In the genomic region with DNA sequence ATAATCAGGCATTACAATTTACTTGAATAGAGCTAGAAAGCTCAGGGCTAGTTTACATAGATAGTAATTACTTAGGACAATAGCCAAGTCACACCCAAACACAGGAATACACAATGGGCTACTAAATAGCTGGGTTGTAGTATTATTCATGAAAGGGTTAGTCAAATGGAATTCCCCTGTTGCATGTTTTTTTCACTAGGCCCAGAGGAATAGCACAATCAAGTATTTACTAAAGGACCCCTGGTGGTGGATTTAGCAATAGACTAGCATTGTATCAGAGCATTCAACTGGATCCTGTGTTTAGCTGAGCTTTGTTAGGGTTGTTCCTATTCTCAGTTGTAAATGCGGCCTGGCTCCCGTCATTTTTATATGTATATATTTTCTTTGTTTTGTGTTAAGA, we compare ENCODE assay signal across 29 mouse cellular contexts. TPM values are rescaled to one million over a fixed set of nuclear protein-coding genes. Genes with fewer than 3 reads are reported as not detected.
"Had no signal": no experiment of that assay in that cellular context is flagged by ENCODE, and none has a peak within 500 bp of the region (broad histone marks: within the 10 kb centered on the region; RNA-seq: fewer than 3 reads in every experiment).

No protein-coding gene starts in this region.

- H3K27me3 ChIP-seq: limb, embryonic 12.5 days; limb, embryonic 15.5 days; midbrain, embryonic 12.5 days; midbrain, embryonic 15.5 days; neural tube, embryonic 12.5 days; neural tube, embryonic 15.5 days had no signal

- H3K4me1 ChIP-seq: limb, embryonic 12.5 days; limb, embryonic 15.5 days; midbrain, embryonic 12.5 days; midbrain, embryonic 15.5 days; neural tube, embryonic 12.5 days; neural tube, embryonic 15.5 days had no signal

- H3K9me3 ChIP-seq: midbrain, embryonic 15.5 days; neural tube, embryonic 15.5 days had no signal

- H3K27ac ChIP-seq: limb, embryonic 12.5 days; limb, embryonic 15.5 days; liver, embryonic 14.5 days; macrophage; midbrain, embryonic 12.5 days; midbrain, embryonic 15.5 days; neural tube, embryonic 12.5 days; neural tube, embryonic 15.5 days; stomach, postnatal 0 days had no signal

- H3K4me3 ChIP-seq: limb, embryonic 12.5 days; limb, embryonic 15.5 days; midbrain, embryonic 12.5 days; midbrain, embryonic 15.5 days; neural tube, embryonic 12.5 days; neural tube, embryonic 15.5 days had no signal

- DNase-seq: kidney, postnatal 25 days; left cerebral cortex, postnatal 4 days; liver, postnatal 0 days; lung, embryonic 14.5 days; right cerebral cortex, adult 18-20 months; right cerebral cortex, postnatal 14 days; right cerebral cortex, postnatal 4 days; thymus, adult 2 months; thymus, postnatal 14 days; thymus, postnatal 4 days had no signal

- H3K9ac ChIP-seq: limb, embryonic 12.5 days; limb, embryonic 15.5 days; liver, embryonic 14.5 days; liver, postnatal 0 days; lung, embryonic 14.5 days; midbrain, embryonic 12.5 days; midbrain, embryonic 15.5 days; neural tube, embryonic 12.5 days; neural tube, embryonic 15.5 days had no signal

- H3K36me3 ChIP-seq: limb, embryonic 12.5 days; limb, embryonic 15.5 days; midbrain, embryonic 12.5 days; midbrain, embryonic 15.5 days; neural tube, embryonic 12.5 days; neural tube, embryonic 15.5 days had no signal

- ATAC-seq: liver, postnatal 0 days; lung, postnatal 0 days; midbrain, embryonic 15.5 days had no signal

- H3K4me2 ChIP-seq: limb, embryonic 12.5 days; limb, embryonic 15.5 days; liver, embryonic 11.5 days; lung, embryonic 14.5 days; midbrain, embryonic 12.5 days; midbrain, embryonic 15.5 days; neural tube, embryonic 12.5 days; neural tube, embryonic 15.5 days had no signal

RNA-seq across cellular contexts. Expression of gene Vmn1r42, which starts 8.2 kb away (rescaled TPM):
- total RNA-seq: layer of hippocampus, adult 8-10 months; layer of hippocampus, postnatal 14 days; left cerebral cortex, adult 8-10 months; left cerebral cortex, postnatal 14 days; left cerebral cortex, postnatal 4 days; megakaryocyte, adult 5-6 weeks had no signal
- polyA plus RNA-seq: kidney, embryonic 16.5 days; large intestine, adult 2 months; limb, embryonic 12.5 days; limb, embryonic 15.5 days; liver, embryonic 11.5 days; liver, embryonic 14.5 days; liver, postnatal 0 days; lung, embryonic 14.5 days; lung, postnatal 0 days; macrophage; midbrain, embryonic 12.5 days; midbrain, embryonic 15.5 days; neural tube, embryonic 12.5 days; neural tube, embryonic 15.5 days; stomach, embryonic 14.5 days; stomach, postnatal 0 days; thymus, adult 2 months had no signal

RNA-seq across cellular contexts. Expression of gene Vmn1r43, which starts 8.2 kb away (rescaled TPM):
- total RNA-seq: layer of hippocampus, adult 8-10 months; layer of hippocampus, postnatal 14 days; left cerebral cortex, adult 8-10 months; left cerebral cortex, postnatal 14 days; left cerebral cortex, postnatal 4 days; megakaryocyte, adult 5-6 weeks had no signal
- polyA plus RNA-seq: kidney, embryonic 16.5 days; limb, embryonic 12.5 days; liver, embryonic 11.5 days; liver, embryonic 14.5 days; liver, postnatal 0 days; lung, embryonic 14.5 days; macrophage; midbrain, embryonic 12.5 days; midbrain, embryonic 15.5 days; neural tube, embryonic 12.5 days; neural tube, embryonic 15.5 days; stomach, embryonic 14.5 days; thymus, adult 2 months had no signal

RNA-seq across cellular contexts. Expression of gene Vmn1r44, which starts 15.5 kb away (rescaled TPM):
- total RNA-seq: layer of hippocampus, adult 8-10 months; layer of hippocampus, postnatal 14 days; left cerebral cortex, adult 8-10 months; left cerebral cortex, postnatal 14 days; left cerebral cortex, postnatal 4 days; megakaryocyte, adult 5-6 weeks had no signal
- polyA plus RNA-seq: kidney, embryonic 16.5 days; large intestine, adult 2 months; limb, embryonic 12.5 days; limb, embryonic 15.5 days; liver, embryonic 11.5 days; liver, embryonic 14.5 days; liver, postnatal 0 days; lung, embryonic 14.5 days; lung, postnatal 0 days; macrophage; midbrain, embryonic 12.5 days; midbrain, embryonic 15.5 days; neural tube, embryonic 12.5 days; neural tube, embryonic 15.5 days; stomach, embryonic 14.5 days; stomach, postnatal 0 days; thymus, adult 2 months had no signal
